Mouse (Mus musculus) lung, postnatal 14 days (tissue): ENCODE measurements around the gene Tusc2.

Experiments
- DNase-seq: peaks from one replicate; pipeline ENCODE4 v3.0.0; 2021

Tusc2 gene

DNA sequence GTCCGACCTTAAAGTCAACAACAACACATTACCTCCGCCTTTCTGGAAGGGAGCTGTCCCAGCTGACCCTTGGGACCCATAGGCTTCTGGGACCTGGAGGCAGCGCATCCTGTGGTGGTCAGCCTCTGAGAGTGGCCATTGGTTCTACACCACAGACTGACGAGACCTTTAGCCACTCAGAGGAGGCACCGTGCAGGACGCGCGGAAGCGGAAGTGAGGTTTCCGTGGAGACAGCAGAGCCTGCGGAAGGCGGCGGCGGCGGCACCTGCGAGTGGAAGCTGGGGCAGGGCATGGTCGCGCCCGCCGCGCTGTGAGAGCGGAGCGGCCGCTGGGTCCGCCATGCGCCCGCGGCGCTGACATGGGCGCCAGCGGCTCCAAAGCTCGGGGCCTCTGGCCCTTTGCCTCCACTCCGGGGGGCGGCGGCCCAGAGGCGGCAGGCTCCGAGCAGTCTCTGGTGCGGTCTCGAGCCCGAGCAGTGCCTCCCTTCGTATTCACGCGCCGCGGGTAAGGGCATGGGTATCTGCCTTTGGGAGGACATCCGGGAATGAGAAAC, at the start of gene Tusc2:
TSS of gene Tusc2 (plus strand) at position 227 of the 553 bp plus-strand sequence.
- DNase-seq = peak; percentile 93

DNA sequence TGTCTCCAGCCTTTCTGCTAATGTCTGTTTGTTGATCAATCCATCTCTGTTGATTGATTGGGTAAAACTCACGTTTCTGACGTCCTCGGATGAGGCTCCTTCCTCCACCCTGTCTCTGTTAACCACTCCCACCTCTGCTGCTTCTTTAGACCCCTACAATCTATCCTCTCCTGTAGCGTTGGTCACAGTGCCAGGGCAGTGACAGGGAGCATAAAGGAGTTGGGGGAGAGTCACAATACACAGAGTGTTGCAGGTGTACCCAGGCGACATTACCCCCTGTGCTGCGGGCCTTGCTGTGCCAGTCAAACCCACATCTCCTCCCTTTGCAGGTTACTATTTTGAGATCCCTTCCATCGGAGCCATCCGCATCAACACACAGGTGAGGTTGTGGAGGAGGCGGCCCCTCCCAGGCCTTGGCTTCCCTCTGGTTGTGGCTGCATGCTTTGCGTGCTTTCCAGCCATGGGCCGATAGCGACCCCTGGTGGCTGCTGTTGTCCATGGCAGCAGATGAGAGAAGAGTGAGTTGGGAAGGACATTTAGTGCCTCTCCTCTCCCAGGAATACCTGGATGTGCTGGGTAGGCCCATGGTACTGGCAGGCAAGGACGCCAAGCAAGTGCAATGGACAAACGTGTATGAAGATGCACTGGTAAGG, 48.6 kb upstream of the Tusc2 start:
- DNase-seq = peak; percentile 88

DNA sequence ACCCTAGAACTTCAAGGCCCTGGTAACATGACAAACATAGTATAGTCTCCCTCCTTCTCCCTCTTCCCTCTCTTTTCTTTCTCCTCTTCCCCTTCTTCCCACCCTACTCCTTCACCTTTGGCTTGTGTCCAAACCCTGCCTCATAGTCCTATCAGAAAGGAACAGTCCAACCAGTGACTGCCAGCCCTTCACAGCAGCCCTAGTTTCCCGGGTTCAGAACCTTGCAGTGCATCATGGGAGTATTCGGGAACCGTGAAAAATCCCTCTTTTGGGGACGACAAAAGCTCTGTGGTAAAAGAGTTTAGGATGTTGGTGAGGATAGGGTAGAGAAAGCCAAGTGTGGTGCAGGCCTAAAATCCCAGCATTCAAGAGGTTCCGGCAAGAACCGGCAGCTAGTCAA, 42.7 kb upstream of the Tusc2 start:
- DNase-seq = no peak

DNA sequence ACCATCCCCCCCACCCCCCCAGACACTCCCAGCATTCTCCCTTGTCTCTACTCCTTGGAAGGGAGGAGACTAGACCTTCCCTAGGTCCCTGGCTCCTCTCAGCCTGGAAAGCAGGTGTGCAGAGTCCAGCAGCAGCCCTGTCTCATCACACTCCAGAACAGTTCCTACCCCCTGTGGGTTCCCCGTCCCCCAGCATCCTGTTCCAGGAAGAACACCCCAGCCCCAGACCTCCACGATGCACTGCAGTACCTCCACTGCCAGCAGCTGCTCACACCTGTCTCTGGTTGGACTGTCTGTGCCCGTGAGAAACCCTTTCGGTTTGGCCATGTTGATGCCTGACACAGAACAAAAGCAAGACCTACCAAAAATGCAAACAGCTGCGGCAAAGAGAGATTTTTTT, 41.9 kb upstream of the Tusc2 start:
- no peak for DNase-seq

DNA sequence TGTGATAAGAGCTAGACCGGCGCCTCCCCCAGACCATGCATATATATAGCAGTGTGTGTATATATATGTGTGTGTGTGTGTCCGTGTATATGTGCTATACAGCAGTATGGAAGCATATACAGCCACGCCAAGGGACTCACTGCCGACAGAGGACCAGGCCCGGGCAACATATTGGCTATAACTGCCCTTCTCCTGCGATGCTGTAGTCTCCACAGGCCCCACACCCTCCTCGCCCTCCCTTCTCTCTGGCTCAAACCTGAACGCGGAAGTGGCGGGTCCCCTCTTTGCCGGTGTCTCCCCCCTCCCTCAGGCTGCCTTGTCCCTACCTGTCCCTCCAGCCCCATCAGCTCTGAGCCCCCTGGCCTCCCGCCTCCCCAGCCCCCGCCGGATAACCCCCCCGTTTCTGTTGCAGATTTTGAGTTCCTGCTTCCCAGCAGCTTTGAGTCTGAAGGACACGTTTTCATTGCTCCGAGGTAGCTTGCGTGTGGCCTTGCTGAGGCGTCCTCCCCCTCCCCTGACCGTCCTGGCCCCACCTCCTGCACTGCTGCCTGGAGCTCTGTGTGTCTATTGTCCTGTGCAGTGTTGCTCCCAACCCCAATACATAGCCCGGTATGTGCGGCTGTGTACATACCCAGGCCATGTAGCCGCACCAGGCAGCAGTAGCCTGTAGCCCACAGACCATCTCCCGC, 41.2 kb upstream of the Tusc2 start:
- DNase-seq = no peak

DNA sequence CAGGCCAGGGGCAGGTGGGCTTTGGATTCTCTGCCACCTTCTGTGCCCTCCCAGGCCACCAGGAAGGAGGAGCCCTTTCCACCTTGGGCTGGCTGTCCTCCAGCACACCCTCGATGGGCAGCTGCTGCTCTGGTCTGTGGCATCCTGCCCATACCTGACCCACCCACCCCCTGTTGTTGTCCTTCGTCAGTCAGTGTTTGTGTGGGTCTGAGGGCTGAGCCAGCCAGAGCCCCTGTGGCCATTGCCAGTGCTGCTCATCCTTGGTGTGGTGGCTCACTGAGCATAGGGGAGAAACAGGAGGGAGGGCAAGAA, 40.7 kb upstream of the Tusc2 start:
- no peak for DNase-seq

DNA sequence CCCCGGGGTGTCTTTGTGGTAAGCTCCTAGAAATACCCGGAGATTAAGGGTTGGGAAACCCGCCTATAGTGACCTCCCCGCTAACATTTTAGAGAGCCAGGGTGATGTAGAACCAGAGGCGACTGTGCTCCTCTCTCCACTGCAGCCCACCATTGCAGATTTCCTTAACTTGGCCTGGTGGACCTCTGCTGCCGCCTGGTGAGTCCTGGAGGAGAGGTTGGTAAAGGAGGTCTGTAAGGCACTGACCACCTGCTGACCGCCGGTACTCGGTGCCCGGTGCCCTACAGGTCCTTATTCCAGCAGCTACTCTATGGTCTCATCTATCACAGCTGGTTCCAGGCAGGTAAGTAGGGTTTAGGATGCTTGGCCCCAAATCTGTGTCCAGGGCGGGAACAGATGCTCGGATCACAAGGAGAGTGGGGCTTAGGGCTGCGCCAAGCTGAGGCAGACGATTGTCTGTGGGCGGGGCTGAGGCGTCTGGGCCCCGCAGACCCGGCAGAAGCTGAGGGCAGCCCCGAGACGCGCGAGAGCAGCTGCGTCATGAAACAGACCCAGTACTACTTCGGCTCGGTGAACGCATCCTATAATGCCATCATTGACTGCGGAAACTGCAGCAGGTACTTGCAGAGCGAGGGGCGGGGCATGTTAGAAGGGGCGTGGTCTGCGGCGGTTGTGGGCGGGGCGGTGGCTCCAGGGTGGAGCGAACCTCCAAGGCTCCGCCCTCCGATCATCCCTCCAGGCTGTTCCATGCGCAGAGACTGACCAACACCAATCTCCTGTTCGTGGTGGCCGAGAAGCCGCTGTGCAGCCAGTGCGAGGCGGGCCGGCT, 36.6 kb upstream of the Tusc2 start:
- peak; percentile 77 for DNase-seq

DNA sequence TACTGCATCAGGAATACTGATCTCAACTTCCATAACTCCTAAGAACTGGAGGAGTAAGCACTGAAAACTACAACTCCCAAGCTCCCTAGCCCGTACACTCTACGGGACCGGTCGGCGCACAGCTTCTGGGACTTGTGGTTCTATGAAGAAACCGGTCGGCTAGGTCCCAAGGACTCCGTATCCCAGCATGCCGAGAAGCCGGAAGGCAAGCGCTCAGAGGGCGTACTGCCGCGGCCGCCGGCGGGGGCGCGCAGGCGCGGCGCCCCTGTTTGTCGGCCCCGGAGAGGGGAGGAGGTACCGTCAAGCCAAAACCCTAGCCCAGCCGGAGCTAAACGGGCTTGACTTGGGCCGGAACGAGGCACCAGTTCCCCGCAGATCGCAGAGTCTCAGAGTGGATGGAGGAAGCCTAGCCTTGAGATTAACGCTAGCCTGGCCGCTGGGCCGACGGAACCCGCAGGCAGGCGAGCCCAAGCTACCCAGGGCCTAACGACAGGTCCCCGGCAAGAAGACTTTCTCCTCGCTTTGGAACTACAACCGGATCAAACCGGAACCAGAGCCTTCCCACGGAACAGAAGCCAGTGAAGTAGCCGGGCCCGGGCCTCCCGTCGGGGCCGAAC, 29.2 kb upstream of the Tusc2 start, which contains the start of gene Tmem115:
TSS of gene Tmem115 (plus strand) at position 155 of the 617 bp plus-strand sequence.
- peak; percentile 90 for DNase-seq

DNA sequence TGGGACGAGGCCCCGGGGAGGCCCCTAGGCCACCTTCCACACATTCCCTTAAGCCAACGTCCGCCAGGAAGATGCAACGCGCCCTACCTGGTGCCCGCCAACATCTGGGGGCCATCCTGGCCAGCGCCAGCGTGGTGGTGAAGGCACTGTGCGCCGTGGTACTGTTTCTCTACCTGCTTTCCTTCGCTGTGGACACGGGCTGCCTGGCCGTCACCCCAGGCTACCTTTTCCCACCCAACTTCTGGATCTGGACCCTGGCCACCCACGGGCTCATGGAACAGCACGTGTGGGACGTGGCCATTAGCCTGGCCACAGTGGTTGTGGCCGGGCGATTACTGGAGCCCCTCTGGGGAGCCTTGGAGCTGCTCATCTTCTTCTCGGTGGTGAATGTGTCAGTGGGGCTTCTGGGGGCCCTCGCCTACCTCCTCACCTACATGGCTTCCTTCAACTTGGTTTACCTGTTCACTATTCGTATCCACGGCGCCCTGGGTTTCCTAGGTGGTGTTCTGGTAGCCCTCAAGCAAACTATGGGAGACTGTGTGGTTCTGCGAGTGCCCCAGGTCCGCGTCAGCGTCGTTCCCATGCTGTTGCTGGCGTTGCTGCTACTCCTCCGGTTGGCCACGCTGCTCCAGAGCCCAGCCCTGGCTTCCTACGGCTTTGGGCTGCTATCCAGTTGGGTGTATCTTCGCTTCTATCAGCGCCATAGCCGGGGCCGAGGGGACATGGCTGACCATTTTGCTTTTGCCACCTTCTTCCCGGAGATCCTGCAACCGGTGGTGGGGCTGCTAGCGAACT, 28.4 kb upstream of the Tusc2 start:
- DNase-seq = peak; percentile 22

DNA sequence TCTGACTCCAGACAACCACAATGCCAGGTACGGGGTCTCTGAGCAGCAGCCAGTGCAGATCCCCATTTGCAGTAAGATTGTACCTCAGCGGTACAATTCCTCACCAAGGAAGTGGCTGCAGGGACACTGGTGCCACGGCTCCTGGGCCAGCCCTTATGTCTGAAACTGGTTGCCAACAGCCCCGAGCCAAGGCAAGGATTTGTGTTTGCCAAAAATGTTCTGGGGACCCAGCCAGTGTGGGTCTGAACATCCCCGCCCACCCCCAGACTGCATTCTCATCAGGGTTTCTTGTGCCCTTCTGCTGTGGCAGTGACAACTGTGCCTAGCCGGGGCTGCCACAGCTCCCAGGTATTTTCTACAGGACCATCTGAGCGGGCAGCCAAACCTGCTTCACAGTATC, 24.8 kb upstream of the Tusc2 start:
- DNase-seq = no peak

DNA sequence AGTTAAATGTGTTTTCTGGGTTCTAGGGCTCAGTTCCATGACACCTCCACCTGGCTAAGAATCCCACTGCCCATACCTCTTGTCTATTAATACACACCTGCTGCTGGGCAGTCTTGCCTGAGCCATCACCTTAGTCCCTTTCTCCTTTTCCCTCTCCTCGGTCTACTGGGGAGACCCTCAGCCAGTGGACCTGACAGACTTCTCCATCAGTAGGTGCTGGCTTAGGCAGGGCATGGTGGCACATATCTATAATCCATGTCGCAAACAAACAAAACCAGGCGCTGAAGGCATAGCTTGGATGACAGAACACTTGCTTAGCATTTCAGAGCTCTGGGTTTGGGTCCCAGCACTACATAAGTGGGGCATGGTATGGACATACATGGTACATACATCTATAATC, 24.3 kb upstream of the Tusc2 start:
- no peak for DNase-seq

DNA sequence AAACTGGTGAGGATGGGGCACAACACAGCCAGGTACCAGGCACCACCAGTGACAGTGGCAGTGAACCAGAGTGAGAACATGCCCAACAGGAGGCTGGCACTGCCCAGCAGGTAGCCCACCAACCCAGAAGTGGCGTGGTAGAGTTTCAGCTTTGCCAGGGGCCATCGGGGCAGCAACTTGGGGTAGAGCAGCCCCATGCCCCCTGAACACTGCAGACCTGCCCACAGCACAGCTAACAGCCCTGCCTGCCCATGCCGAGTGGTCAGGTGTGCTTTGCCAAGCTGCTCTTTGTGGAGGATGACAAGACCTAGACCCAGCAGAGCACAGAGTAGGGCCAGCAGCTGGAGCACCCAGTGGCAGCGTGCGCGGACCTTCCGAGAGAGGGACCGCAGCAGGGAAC, 23.1 kb upstream of the Tusc2 start:
- DNase-seq = no peak

DNA sequence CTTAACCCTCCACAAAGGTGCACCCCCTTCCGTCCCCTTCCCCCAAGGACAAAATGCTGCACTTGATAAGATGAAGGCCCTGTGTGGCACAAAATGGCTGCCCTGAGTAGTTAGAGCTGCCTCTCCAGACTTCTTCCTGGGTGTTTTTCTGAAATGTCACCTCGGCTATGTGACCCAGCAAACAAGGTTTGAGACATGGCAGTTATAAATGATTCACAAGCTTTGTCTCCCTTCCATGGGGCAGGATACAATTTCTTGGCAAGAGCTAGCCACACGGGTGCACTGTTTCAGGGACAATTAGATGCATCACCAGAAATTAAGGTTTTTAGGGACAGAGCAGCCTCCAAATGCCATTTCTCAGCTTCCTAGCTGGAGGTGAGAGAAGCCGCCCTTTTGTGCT, 22.6 kb upstream of the Tusc2 start:
- DNase-seq = no peak

DNA sequence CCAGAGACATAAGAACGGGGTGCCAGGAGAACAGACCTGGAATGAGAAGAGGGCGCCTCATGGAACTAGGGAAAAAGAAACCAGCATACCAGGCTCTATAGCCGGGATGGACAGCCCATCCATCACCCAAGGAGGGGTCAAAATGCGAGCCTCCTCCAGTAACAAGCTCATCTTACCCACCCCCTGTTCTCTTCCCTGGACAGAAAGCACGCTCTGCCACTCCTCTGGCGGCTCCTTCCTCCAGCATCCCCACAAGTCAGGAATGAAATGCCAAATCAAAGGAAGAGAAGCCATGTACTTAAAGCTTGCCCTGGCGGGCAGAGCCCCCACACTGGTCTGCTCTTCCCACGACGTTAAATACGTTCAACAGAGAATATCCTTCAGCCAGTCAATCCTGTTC, 22.1 kb upstream of the Tusc2 start:
- no peak for DNase-seq

DNA sequence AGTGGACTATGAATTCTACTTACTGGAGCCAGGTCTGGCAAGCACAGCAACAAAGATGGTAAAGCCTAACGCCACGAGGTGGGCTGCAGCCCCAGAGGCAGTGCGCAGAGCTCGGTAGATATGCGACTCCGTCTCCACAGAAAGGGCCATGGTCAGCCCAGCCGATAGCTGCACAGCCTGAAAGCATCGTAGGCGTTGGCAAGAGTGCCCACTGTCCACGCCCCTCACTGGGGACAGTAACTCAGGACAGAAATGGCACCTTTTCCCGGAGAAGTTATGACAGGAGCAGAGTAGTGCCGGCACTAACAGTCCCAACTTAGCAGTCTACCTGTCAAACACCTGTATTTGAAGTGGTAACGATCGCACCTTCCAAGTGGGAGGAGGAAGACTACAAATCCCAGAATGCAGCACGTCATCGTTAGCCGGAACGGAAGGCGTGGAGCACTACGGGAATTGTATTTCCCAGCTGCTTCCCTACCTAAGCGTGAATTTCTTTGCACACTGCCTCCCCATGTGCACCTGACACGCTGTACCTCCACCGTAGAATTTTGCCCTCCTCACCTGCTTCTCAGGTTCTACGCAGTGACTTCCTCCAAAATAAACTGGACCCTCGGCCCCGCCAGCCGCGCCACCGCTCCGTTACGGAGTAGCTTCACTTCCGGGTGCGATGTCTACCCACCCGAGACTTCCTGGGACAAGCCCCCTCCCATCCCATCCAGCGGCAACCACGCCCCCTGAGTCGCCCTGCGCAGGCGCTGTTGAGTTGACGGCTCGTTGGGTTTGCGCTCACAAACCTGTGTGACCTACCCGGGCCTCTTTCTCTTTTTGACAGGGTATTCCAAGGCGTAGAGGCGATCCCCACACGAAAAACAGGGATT, 21.3 kb upstream of the Tusc2 start, which contains the start of the genes Cyb561d2 and Nprl2:
TSS of gene Cyb561d2 (minus strand) at position 720 of the 878 bp plus-strand sequence.
TSS of gene Nprl2 (plus strand) at position 753 of the 878 bp plus-strand sequence.
- peak; percentile 95 for DNase-seq

DNA sequence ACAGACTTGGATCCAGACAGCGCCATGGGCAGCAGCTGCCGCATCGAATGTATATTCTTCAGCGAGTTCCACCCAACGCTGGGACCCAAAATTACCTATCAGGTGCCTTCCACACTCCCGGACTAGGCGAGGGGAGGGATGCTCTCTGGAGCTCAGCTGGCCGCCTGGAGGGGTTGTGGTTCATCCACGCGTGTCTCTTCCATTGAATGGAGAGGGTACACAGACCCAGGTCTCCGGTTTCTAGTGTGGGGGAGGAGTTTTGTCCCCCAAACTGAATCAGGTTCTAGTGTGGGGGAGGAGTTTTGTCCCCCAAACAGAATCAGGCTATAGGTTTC, 20.7 kb upstream of the Tusc2 start:
- DNase-seq = no peak

DNA sequence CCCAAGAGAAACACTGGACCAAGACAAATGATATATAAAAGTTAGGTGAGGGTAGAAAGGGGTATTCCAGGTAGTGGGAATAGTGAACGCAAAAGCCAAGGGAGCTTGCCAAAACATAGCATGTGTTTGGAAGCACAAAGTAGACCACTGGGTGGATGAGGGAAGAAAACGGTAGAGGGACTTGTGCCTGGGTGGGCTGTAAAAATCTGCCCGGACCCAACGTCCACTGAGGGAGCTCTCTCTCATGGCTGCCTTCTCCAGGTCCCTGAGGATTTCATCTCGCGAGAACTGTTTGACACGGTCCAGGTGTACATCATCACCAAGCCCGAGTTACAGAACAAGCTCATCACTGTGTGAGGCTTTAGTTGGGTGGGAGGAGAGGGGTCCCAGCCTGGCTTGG, 20.3 kb upstream of the Tusc2 start:
- DNase-seq = no peak

DNA sequence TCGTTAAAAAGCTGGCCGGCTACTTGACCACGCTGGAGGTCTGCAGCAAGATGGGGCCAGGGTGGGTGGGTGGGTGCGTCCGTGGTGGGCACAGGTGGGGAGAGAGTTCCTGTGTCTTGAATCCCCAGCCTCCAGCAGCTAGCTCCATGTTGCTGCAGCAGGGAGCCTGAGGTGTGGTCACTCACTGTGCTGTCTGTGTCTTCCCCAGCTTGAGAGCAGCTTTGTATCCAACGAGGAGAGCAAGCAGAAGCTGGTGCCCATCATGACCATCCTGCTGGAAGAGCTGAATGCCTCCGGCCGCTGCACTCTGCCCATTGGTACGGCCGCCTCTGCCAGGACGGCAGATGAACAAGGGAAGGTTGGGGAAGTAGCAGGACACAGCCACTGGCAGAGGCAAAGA, 19.8 kb upstream of the Tusc2 start:
- DNase-seq = no peak

DNA sequence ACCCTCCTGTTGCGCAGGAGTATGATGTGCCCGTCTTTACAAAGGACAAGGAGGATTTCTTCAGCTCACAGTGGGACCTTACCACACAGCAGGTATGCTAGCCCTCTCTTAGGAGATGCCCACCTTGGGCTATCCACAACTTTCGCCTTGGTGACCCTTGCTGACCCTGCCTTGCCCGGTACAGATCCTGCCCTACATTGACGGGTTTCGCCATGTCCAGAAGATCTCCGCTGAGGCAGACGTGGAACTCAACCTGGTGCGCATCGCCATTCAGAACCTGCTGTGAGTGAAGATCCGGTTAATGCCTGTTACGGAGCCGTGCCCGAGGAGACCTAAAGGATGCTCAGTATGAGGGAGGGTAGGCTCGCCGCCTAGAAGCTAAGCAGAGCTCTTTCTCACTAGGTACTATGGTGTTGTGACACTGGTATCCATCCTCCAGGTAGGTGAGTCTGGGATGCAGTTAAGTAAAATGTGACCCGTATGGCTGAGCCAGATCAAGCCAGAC, 18.8 kb upstream of the Tusc2 start:
- no peak for DNase-seq

DNA sequence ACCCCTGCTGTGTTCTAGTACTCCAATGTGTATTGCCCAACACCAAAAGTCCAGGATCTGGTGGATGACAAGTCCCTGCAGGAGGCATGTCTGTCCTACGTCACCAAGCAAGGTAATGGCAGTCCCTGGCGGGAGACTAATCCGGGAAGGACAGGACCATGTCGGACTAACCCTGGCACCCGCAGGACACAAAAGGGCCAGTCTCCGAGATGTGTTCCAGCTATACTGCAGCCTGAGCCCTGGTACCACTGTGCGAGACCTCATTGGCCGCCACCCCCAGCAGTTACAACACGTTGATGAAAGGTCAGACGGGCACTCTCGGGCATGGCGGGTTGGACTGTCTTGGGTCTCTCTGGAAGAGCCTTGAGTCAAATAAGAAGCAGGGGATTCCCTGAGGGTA, 18.3 kb upstream of the Tusc2 start:
- no peak for DNase-seq

DNA sequence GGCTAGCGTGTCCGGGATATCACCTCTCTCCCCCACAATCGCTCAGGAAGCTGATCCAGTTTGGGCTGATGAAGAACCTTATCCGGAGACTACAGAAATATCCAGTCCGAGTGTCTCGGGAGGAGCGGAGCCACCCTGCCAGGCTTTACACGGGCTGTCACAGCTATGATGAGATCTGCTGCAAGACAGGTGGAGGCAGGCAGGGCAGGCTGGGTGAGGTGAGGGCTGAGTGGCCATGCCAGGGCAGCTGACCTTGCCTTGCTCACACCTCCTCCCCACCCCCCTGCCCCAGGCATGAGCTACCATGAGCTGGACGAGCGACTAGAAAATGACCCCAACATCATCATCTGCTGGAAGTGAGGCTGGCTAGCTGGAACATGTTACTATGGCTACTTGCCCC, 17.9 kb upstream of the Tusc2 start:
- no peak for DNase-seq
